Mouse (Mus musculus) spleen, adult 2 months (tissue): ENCODE data around the gene Coil.

Experiments
- CTCF ChIP-seq: fragments of 200-500 bp; IDR thresholded peaks from 2 replicates; pipeline ENCODE4 v1.5.1; 2011; ENCODE audit warnings: mild to moderate bottlenecking, inconsistent platforms; ENCODE audit not compliant: insufficient read depth, insufficient read length, insufficient replicate concordance; ENCODE audit errors: extremely low read depth
- POLR2A ChIP-seq: fragments of 200-500 bp; IDR thresholded peaks from 2 replicates; pipeline ENCODE4 v1.6.1; 2011; ENCODE audit warnings: low read depth, low read length, inconsistent platforms

GRCm38 (mm10) chr11:88989530-88989929, 19.5 kb downstream of the Coil start:
- peak; percentile 18; the same call in 1 of the 2 replicates for TF ChIP-seq CTCF
- TF ChIP-seq POLR2A = no peak
